ENCODE assay signal across 20 mouse cellular contexts in the genomic region with DNA sequence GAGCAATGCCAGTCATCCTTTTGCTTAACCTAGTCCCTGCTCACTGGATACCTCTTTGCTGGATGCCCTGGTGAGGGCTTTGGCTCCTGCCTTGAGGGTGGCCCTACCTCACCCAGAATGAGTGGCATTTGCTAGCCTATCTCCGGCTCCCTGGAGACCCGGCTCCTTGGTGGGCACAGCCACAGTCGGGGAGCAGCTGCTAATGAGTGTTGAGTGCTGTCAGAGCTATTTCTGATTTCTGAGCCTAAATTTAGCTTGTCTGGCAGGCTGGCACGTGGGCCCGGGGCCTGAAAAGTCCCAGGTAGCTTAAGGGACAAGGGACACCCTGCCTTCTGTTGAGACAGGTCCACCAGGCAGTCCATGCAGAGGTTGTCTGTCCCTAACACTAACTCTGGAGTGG. TPM values are rescaled to one million over a fixed set of nuclear protein-coding genes. Genes with fewer than 3 reads are reported as not detected.
A peak's percentile ranks its signal among the peaks of the same experiment; 100 is the strongest.
DNase-seq lines count a peak whose midpoint lies in the region; ATAC-seq and TF ChIP-seq lines count a peak whose summit lies in the region.
"Had no signal": no experiment of that assay in that cellular context is flagged by ENCODE, and none has a peak within 500 bp of the region (broad histone marks: within the 10 kb centered on the region; RNA-seq: fewer than 3 reads in every experiment).

No protein-coding gene starts in this region.

- intact Hi-C loops in left cerebral cortex, postnatal 36 days (cut with DNase I), result no loop called here

- no peak for TF ChIP-seq RAD21 in CH12.LX (IDR thresholded peaks at IDR 0.05; ENCODE audit: low read depth, low read length)

- peaks cover 28 to 37% of the 10 kb centered on the region in 2 experiments for H3K36me3 ChIP-seq in CH12.LX (replicated peaks in 1 of 2; ENCODE audit: control insufficient read depth in 1 of 2, insufficient read depth in 1 of 2, low read length in 1 of 2)
- no peaks in the 10 kb centered on the region for H3K36me3 ChIP-seq in heart, embryonic 15.5 days
- H3K36me3 ChIP-seq: hindbrain, embryonic 15.5 days; kidney, embryonic 15.5 days; limb, embryonic 12.5 days; midbrain, embryonic 15.5 days had no signal

- no peak for TF ChIP-seq POLR2A in cerebellum, adult 2 months (IDR thresholded peaks at IDR 0.05; ENCODE audit: borderline replicate concordance, insufficient read depth, low read length)
- no peak for TF ChIP-seq POLR2A in CH12.LX (IDR thresholded peaks at IDR 0.05; ENCODE audit: low read depth, low read length)

- no peak overlapping the region for H3K4me3 ChIP-seq in cerebellum, adult 2 months (replicated peaks; ENCODE audit: insufficient read depth, low read depth, low read length)
- H3K4me3 ChIP-seq in layer of hippocampus, adult 2 months, result no peak overlapping the region; the same call in 1 of the 2 replicates
- H3K4me3 ChIP-seq in CH12.LX (replicated peaks in 1 of 3; ENCODE audit: low read depth in 2 of 3, low read length in 2 of 3, poor library complexity in 1 of 3), result peak overlapping the region; percentile 10 to 51 (median 39)
- H3K4me3 ChIP-seq in heart, embryonic 15.5 days, result no peak overlapping the region
- H3K4me3 ChIP-seq: forebrain, embryonic 13.5 days; hindbrain, embryonic 15.5 days; kidney, embryonic 15.5 days; limb, embryonic 12.5 days; midbrain, embryonic 15.5 days had no signal

- peaks cover 67% of the 10 kb centered on the region for H3K79me2 ChIP-seq in CH12.LX (replicated peaks; ENCODE audit: control insufficient read depth, extremely low read depth, insufficient read depth, poor library complexity, severe bottlenecking)

- H3K9ac ChIP-seq in CH12.LX (ENCODE audit: insufficient read depth, low read depth), result peak overlapping the region; percentile 60
- H3K9ac ChIP-seq in heart, embryonic 15.5 days, result 0 out of 2 replicates have a peak overlapping the region, but pooled peaks have one; percentile 19
- H3K9ac ChIP-seq: forebrain, embryonic 13.5 days; hindbrain, embryonic 15.5 days; kidney, embryonic 15.5 days; limb, embryonic 12.5 days; lung, embryonic 14.5 days; midbrain, embryonic 15.5 days had no signal

- peak overlapping the region; percentile 93 for H3K4me2 ChIP-seq in CH12.LX (ENCODE audit: insufficient read depth, low read depth, poor library complexity, severe bottlenecking)
- H3K4me2 ChIP-seq in heart, embryonic 15.5 days, result peak overlapping the region; percentile 16
- H3K4me2 ChIP-seq: forebrain, embryonic 13.5 days; hindbrain, embryonic 15.5 days; kidney, embryonic 15.5 days; limb, embryonic 12.5 days; lung, embryonic 14.5 days; midbrain, embryonic 15.5 days had no signal

- H3K9me3 ChIP-seq in CH12.LX (replicated peaks; ENCODE audit: low read length), result no peaks in the 10 kb centered on the region
- H3K9me3 ChIP-seq in heart, embryonic 15.5 days (replicated peaks), result no peaks in the 10 kb centered on the region
- H3K9me3 ChIP-seq: forebrain, embryonic 13.5 days; hindbrain, embryonic 15.5 days; kidney, embryonic 15.5 days; limb, embryonic 12.5 days; midbrain, embryonic 15.5 days had no signal

- H3K27ac ChIP-seq in cerebellum, adult 2 months (ENCODE audit: insufficient read depth, low read length), result no peak overlapping the region
- H3K27ac ChIP-seq in layer of hippocampus, adult 2 months, result peak overlapping the region; percentile 51; the same call in 1 of the 2 replicates
- H3K27ac ChIP-seq in CH12.LX (ENCODE audit: insufficient read depth, low read depth), result peak overlapping the region; percentile 92
- peak overlapping the region; percentile 68 for H3K27ac ChIP-seq in heart, embryonic 15.5 days
- H3K27ac ChIP-seq: forebrain, embryonic 13.5 days; hindbrain, embryonic 15.5 days; kidney, embryonic 15.5 days; limb, embryonic 12.5 days; midbrain, embryonic 15.5 days had no signal

- in situ Hi-C loops in CH12.LX (cut with MboI; ENCODE audit: low pct_ligation_motif_present, low pct_unique_long_range_greater_than_20kb, low sequenced_read_pairs), result no loop called here

- dilution Hi-C loops in CH12.LX (cut with MboI; ENCODE audit: extremely low pct_ligation_motif_present, extremely low pct_unique_long_range_greater_than_20kb, low sequenced_read_pairs), result no loop called here

- peak; percentile 52; the same call in 1 of the 2 replicates for ATAC-seq in heart, embryonic 15.5 days (replicated peaks; ENCODE audit: insufficient number of reproducible peaks, insufficient read depth, low FRiP score, low read depth)
- ATAC-seq: forebrain, embryonic 13.5 days; intestine, embryonic 16.5 days; midbrain, embryonic 15.5 days had no signal

- H3K27me3 ChIP-seq in cerebellum, adult 2 months (ENCODE audit: control insufficient read depth, insufficient read depth, low read length), result no peaks in the 10 kb centered on the region
- no peaks in the 10 kb centered on the region for H3K27me3 ChIP-seq in CH12.LX (replicated peaks)
- H3K27me3 ChIP-seq in heart, embryonic 15.5 days, result peaks cover 5% of the 10 kb centered on the region; the same call in 1 of the 2 replicates
- H3K27me3 ChIP-seq: hindbrain, embryonic 15.5 days; midbrain, embryonic 15.5 days had no signal

- DNase-seq in cerebellum, adult 9-11 months, result peak; percentile 27
- no peak for DNase-seq in cerebellum, adult 2 months
- DNase-seq in layer of hippocampus, adult 2 months (ENCODE audit: low spot score in 2 of 2), result no peak
- DNase-seq in layer of hippocampus, adult 9-11 months, result no peak
- peak; percentile 36 for DNase-seq in CH12.LX (ENCODE audit: extremely low read depth)
- no peak for DNase-seq in left cerebral cortex, postnatal 36 days (ENCODE audit: low spot score in 2 of 2)
- no peak for DNase-seq in left cerebral cortex, adult 8-10 months (ENCODE audit: low spot score in 2 of 2)
- DNase-seq: adrenal gland, postnatal 25 days; cerebellum, postnatal 25 days; lung, embryonic 14.5 days had no signal

- no peak for TF ChIP-seq CTCF in cerebellum, adult 2 months (IDR thresholded peaks at IDR 0.05; ENCODE audit: borderline replicate concordance, insufficient read depth, low read depth, low read length)
- no peak for TF ChIP-seq CTCF in layer of hippocampus, adult 2 months (conservative IDR thresholded peaks at IDR 0.05)
- no peak for TF ChIP-seq CTCF in CH12.LX (conservative IDR thresholded peaks at IDR 0.05 in 1 of 2, IDR thresholded peaks at IDR 0.05 in 1 of 2; ENCODE audit: low read depth in 2 of 2, low read length in 2 of 2)

- WGBS in cerebellum, adult 2 months, result 30% methylated on average over 5 of the region's 5 CpGs
- 44% methylated on average over 5 of the region's 5 CpGs for WGBS in heart, embryonic 15.5 days

- peaks cover 13% of the 10 kb centered on the region for H3K4me1 ChIP-seq in cerebellum, adult 2 months (ENCODE audit: control insufficient read depth, insufficient read depth, low read length)
- peaks cover 34 to 91% of the 10 kb centered on the region in 2 experiments for H3K4me1 ChIP-seq in CH12.LX (ENCODE audit: control insufficient read depth in 1 of 2, insufficient read depth in 2 of 2)
- H3K4me1 ChIP-seq in heart, embryonic 15.5 days (replicated peaks), result peaks cover 30% of the 10 kb centered on the region
- H3K4me1 ChIP-seq: forebrain, embryonic 13.5 days had no signal

- TF ChIP-seq EP300 in CH12.LX (IDR thresholded peaks at IDR 0.05; ENCODE audit: low read length), result peak; percentile 21; the same call in 1 of the 2 replicates

TF ChIP-seq in CH12.LX, 34 proteins besides CTCF, POLR2A, EP300 and RAD21 (continues in another document):
- TF ChIP-seq MXI1 (IDR thresholded peaks at IDR 0.05; ENCODE audit: low read depth, low read length) (peak; percentile 60; the same call in 1 of the 2 replicates), BHLHE40 (IDR thresholded peaks at IDR 0.05; ENCODE audit: low read depth, low read length) (peak; percentile 92), USF1 (IDR thresholded peaks at IDR 0.05; ENCODE audit: low read depth, low read length) (peak; percentile 13), MAZ (IDR thresholded peaks at IDR 0.05; ENCODE audit: low read depth, low read length) (no peak), ZNF384 (IDR thresholded peaks at IDR 0.05; ENCODE audit: low read depth, low read length) (no peak), IRF4 (IDR thresholded peaks at IDR 0.05; ENCODE audit: low read depth, low read length) (peak; percentile 34; the same call in 1 of the 2 replicates)

RNA-seq across cellular contexts. Expression of gene Fmnl1, which starts 6.3 kb away (rescaled TPM):
- 63.7 and 71.1 TPM in 2 replicates for polyA plus RNA-seq in cerebellum, adult 2 months (2012; rRNA removed)
- total RNA-seq in layer of hippocampus, adult 2 months (2021), result 100 to 1,000 TPM; 142 to 156 TPM
- total RNA-seq in CH12.LX (2012; rRNA removed) (35.0 and 36.5 TPM in 2 replicates), CH12.LX (2014; rRNA removed) (5.6 and 6.9 TPM in 2 replicates)
- 104 and 118 TPM in 2 replicates for polyA plus RNA-seq in CH12.LX (2012; ENCODE audit: insufficient read length, low read depth)
- polyA plus RNA-seq in heart, embryonic 15.5 days (2015; fragmentation: Nextera tagmentation; extraction: Ambion mirVana), result 1.5 and 4.6 TPM in 2 replicates
- total RNA-seq in left cerebral cortex, postnatal 36 days (2021), result 100 to 1,000 TPM; 129 to 172 TPM
- 100 to 1,000 TPM in 3 of 4 experiments, 10 to 100 TPM in 1; 81.7 to 115 (median 108) TPM for total RNA-seq in left cerebral cortex, adult 8-10 months (2022)

RNA-seq across cellular contexts. Expression of gene 1700023F06Rik, which starts 31.1 kb away (rescaled TPM):
- 9.4 and 10.0 TPM in 2 replicates for polyA plus RNA-seq in cerebellum, adult 2 months (2012; rRNA removed)
- 1 to 10 TPM; 1.5 to 2.0 TPM for total RNA-seq in layer of hippocampus, adult 2 months (2021)
- total RNA-seq in CH12.LX (2012; rRNA removed) (not detected in 2 replicates), CH12.LX (2014; rRNA removed) (not detected in 2 replicates)
- polyA plus RNA-seq in CH12.LX (2012; ENCODE audit: insufficient read length, low read depth), result not detected in 2 replicates
- 0.18 and 0.37 TPM in 2 replicates for polyA plus RNA-seq in heart, embryonic 15.5 days (2015; fragmentation: Nextera tagmentation; extraction: Ambion mirVana)
- total RNA-seq in left cerebral cortex, postnatal 36 days (2021), result 1 to 10 TPM; 1.8 to 2.4 TPM
- 1 to 10 TPM; 1.7 to 2.8 (median 2.3) TPM for total RNA-seq in left cerebral cortex, adult 8-10 months (2022)
- total RNA-seq: adrenal gland, postnatal 25 days; granulocyte monocyte progenitor cell, adult 5-6 weeks had no signal

RNA-seq across cellular contexts. Expression of gene Spata32, which starts 41.0 kb away (rescaled TPM):
- polyA plus RNA-seq in cerebellum, adult 2 months (2012; rRNA removed), result 2.7 and 3.2 TPM in 2 replicates
- 1 to 10 TPM; 1.2 to 1.3 TPM for total RNA-seq in layer of hippocampus, adult 2 months (2021)
- not detected in 2 replicates for total RNA-seq in CH12.LX (2012; rRNA removed)
- total RNA-seq in CH12.LX (2014; rRNA removed), result not detected in 2 replicates
- not detected in 2 replicates for polyA plus RNA-seq in CH12.LX (2012; ENCODE audit: insufficient read length, low read depth)
- not detected in 2 replicates for polyA plus RNA-seq in heart, embryonic 15.5 days (2015; fragmentation: Nextera tagmentation; extraction: Ambion mirVana)
- total RNA-seq in left cerebral cortex, postnatal 36 days (2021), result 1 to 10 TPM; 2.0 to 2.4 TPM
- total RNA-seq in left cerebral cortex, adult 8-10 months (2022), result 1 to 10 TPM in 3 of 4 experiments, under 1 TPM in 1; 0.67 to 2.3 (median 1.5) TPM
- total RNA-seq: adrenal gland, postnatal 25 days had no signal
- polyA plus RNA-seq: forebrain, embryonic 13.5 days; intestine, embryonic 16.5 days; kidney, embryonic 15.5 days; large intestine, adult 2 months; limb, embryonic 12.5 days; lung, embryonic 14.5 days; stomach, embryonic 16.5 days had no signal

RNA-seq across cellular contexts. Expression of gene Hexim2, which starts 45.0 kb away (rescaled TPM):
- polyA plus RNA-seq in cerebellum, adult 2 months (2012; rRNA removed), result 20.9 and 23.0 TPM in 2 replicates
- 10 to 100 TPM in 1 of 2 experiments, 1 to 10 TPM in 1; 9.7 to 16.0 TPM for total RNA-seq in layer of hippocampus, adult 2 months (2021)
- total RNA-seq in CH12.LX (2012; rRNA removed), result 31.4 and 33.3 TPM in 2 replicates
- 28.8 and 33.0 TPM in 2 replicates for total RNA-seq in CH12.LX (2014; rRNA removed)
- 27.0 and 31.6 TPM in 2 replicates for polyA plus RNA-seq in CH12.LX (2012; ENCODE audit: insufficient read length, low read depth)
- polyA plus RNA-seq in heart, embryonic 15.5 days (2015; fragmentation: Nextera tagmentation; extraction: Ambion mirVana), result 5.5 and 6.4 TPM in 2 replicates
- total RNA-seq in left cerebral cortex, postnatal 36 days (2021), result 10 to 100 TPM; 13.2 to 16.6 TPM
- total RNA-seq in left cerebral cortex, adult 8-10 months (2022), result 10 to 100 TPM; 13.4 to 18.1 (median 16.5) TPM

Comparison
In these comparisons a context has a peak if more than half of its experiments do, and no peak if none do; other contexts are left out.
1. DNase-seq: peak in cerebellum, adult 9-11 months (single experiment) and CH12.LX (single experiment); none in cerebellum, adult 2 months (0 of 2), layer of hippocampus, adult 2 months (0 of 2), layer of hippocampus, adult 9-11 months (single experiment), left cerebral cortex, postnatal 36 days (0 of 2) and left cerebral cortex, adult 8-10 months (0 of 2).
2. H3K4me3 ChIP-seq: peak in CH12.LX (3 of 3); none in cerebellum, adult 2 months (single experiment), layer of hippocampus, adult 2 months (single experiment) and heart, embryonic 15.5 days (single experiment).